In genomic region chr8:10995756-10996155, GRCm38 (mm10) we compare ENCODE assay signal across 10 mouse cellular contexts. TPM values are rescaled to one million over a fixed set of nuclear protein-coding genes. Genes with fewer than 3 reads are reported as not detected.
DNase-seq lines count a peak whose midpoint lies in the region; ATAC-seq lines count a peak whose summit lies in the region.
"Had no signal": no experiment of that assay in that cellular context is flagged by ENCODE, and none has a peak within 500 bp of the region (broad histone marks: within the 10 kb centered on the region; RNA-seq: fewer than 3 reads in every experiment).

No protein-coding gene starts in this region.

- H3K9ac ChIP-seq in lung, embryonic 15.5 days: no peak overlapping the region
- no peak overlapping the region for H3K9ac ChIP-seq in embryonic facial prominence, embryonic 15.5 days
- no peak overlapping the region for H3K9ac ChIP-seq in intestine, embryonic 16.5 days (ENCODE audit: low read depth, low read length)
- H3K9ac ChIP-seq: hindbrain, embryonic 12.5 days had no signal

- H3K4me1 ChIP-seq in heart, embryonic 10.5 days: peaks cover 76% of the 10 kb centered on the region
- H3K4me1 ChIP-seq in lung, embryonic 15.5 days: peaks cover 57% of the 10 kb centered on the region
- H3K4me1 ChIP-seq in embryonic facial prominence, embryonic 15.5 days: peaks cover 58% of the 10 kb centered on the region
- peaks cover 51% of the 10 kb centered on the region for H3K4me1 ChIP-seq in intestine, embryonic 16.5 days (ENCODE audit: control insufficient read depth, insufficient read depth, low read length)

- peak overlapping the region; percentile 72 for H3K27ac ChIP-seq in heart, embryonic 10.5 days
- H3K27ac ChIP-seq in lung, embryonic 15.5 days: peak overlapping the region; percentile 2
- H3K27ac ChIP-seq in embryonic facial prominence, embryonic 15.5 days (replicated peaks): 0 out of 2 replicates have a peak overlapping the region, but pooled peaks have one; percentile 7
- peak overlapping the region; percentile 4; the same call in 1 of the 2 replicates for H3K27ac ChIP-seq in intestine, embryonic 16.5 days (ENCODE audit: low read length)
- H3K27ac ChIP-seq: hindbrain, embryonic 12.5 days had no signal

- 29% methylated on average over 2 of the region's 2 CpGs for WGBS in heart, embryonic 10.5 days
- WGBS in lung, embryonic 15.5 days: 29% methylated on average over 2 of the region's 2 CpGs
- 61% methylated on average over 2 of the region's 2 CpGs for WGBS in embryonic facial prominence, embryonic 15.5 days
- WGBS in intestine, embryonic 16.5 days: 65% methylated on average over 2 of the region's 2 CpGs

- no peak for DNase-seq in heart, embryonic 10.5 days (ENCODE audit: low spot score)
- no peak for DNase-seq in heart, postnatal 25 days (ENCODE audit: low spot score)
- DNase-seq in lung, postnatal 4 days: no peak
- no peak for DNase-seq in layer of hippocampus, postnatal 10 days (ENCODE audit: low spot score in 2 of 2)
- DNase-seq in embryo, embryonic 11 days: no peak
- DNase-seq: right cerebral cortex, postnatal 4 days had no signal

- no peak overlapping the region for H3K4me3 ChIP-seq in heart, embryonic 10.5 days
- H3K4me3 ChIP-seq in lung, embryonic 15.5 days: no peak overlapping the region
- H3K4me3 ChIP-seq in embryonic facial prominence, embryonic 15.5 days (replicated peaks): no peak overlapping the region
- no peak overlapping the region for H3K4me3 ChIP-seq in intestine, embryonic 16.5 days (ENCODE audit: low read length)
- H3K4me3 ChIP-seq: hindbrain, embryonic 12.5 days had no signal

- H3K36me3 ChIP-seq in heart, embryonic 10.5 days: peaks cover 41% of the 10 kb centered on the region
- H3K36me3 ChIP-seq in lung, embryonic 15.5 days: peaks cover 6% of the 10 kb centered on the region
- no peaks in the 10 kb centered on the region for H3K36me3 ChIP-seq in embryonic facial prominence, embryonic 15.5 days
- 0 out of 2 replicates have a peak, but pooled peaks cover 5% of the 10 kb centered on the region for H3K36me3 ChIP-seq in intestine, embryonic 16.5 days (ENCODE audit: control insufficient read depth, insufficient read depth, low read length)

- intact Hi-C loops in heart, postnatal 25 days (cut with DNase I): no loop called here

- ATAC-seq in lung, embryonic 15.5 days (ENCODE audit: borderline replicate concordance, extremely low read depth, low FRiP score, low TSS enrichment): 0 out of 2 replicates have a peak, but pooled peaks have one; percentile 32
- no peak for ATAC-seq in embryonic facial prominence, embryonic 15.5 days (ENCODE audit: insufficient number of reproducible peaks, low FRiP score, low TSS enrichment, low read depth)
- ATAC-seq in intestine, embryonic 16.5 days: 0 out of 2 replicates have a peak, but pooled peaks have one; percentile 38

- no peaks in the 10 kb centered on the region for H3K27me3 ChIP-seq in heart, embryonic 10.5 days (ENCODE audit: insufficient read depth, poor library complexity, severe bottlenecking)
- no peaks in the 10 kb centered on the region for H3K27me3 ChIP-seq in lung, embryonic 15.5 days
- H3K27me3 ChIP-seq in embryonic facial prominence, embryonic 15.5 days: no peaks in the 10 kb centered on the region
- no peaks in the 10 kb centered on the region for H3K27me3 ChIP-seq in intestine, embryonic 16.5 days (replicated peaks; ENCODE audit: control insufficient read depth, insufficient read depth, low read length)
- H3K27me3 ChIP-seq: hindbrain, embryonic 12.5 days had no signal

- no peak overlapping the region for H3K4me2 ChIP-seq in lung, embryonic 15.5 days
- no peak overlapping the region for H3K4me2 ChIP-seq in embryonic facial prominence, embryonic 15.5 days (replicated peaks)
- H3K4me2 ChIP-seq in intestine, embryonic 16.5 days (ENCODE audit: low read depth, low read length): no peak overlapping the region
- H3K4me2 ChIP-seq: hindbrain, embryonic 12.5 days had no signal

- no peaks in the 10 kb centered on the region for H3K9me3 ChIP-seq in heart, embryonic 10.5 days
- no peaks in the 10 kb centered on the region for H3K9me3 ChIP-seq in lung, embryonic 15.5 days
- no peaks in the 10 kb centered on the region for H3K9me3 ChIP-seq in embryonic facial prominence, embryonic 15.5 days (replicated peaks)
- H3K9me3 ChIP-seq in intestine, embryonic 16.5 days (ENCODE audit: control insufficient read depth, low read length): no peaks in the 10 kb centered on the region
- H3K9me3 ChIP-seq: hindbrain, embryonic 12.5 days had no signal

RNA-seq across cellular contexts. Expression of gene Irs2, which starts 12.5 kb away (rescaled TPM):
- polyA plus RNA-seq in heart, embryonic 10.5 days (2016; fragmentation: Nextera tagmentation; extraction: Ambion mirVana): 4.5 and 6.2 TPM in 2 replicates
- total RNA-seq in heart, postnatal 25 days (2021): 10 to 100 TPM; 10.6 to 11.3 TPM
- polyA plus RNA-seq in lung, embryonic 15.5 days (2015; fragmentation: Nextera tagmentation; extraction: Ambion mirVana): 4.1 TPM in 2 replicates
- polyA plus RNA-seq in embryonic facial prominence, embryonic 15.5 days (2015; fragmentation: Nextera tagmentation; extraction: Ambion mirVana): 7.4 and 7.9 TPM in 2 replicates
- 4.4 and 4.7 TPM in 2 replicates for polyA plus RNA-seq in intestine, embryonic 16.5 days (2015; fragmentation: Nextera tagmentation; extraction: Ambion mirVana)
- total RNA-seq in layer of hippocampus, postnatal 10 days (2021): 10 to 100 TPM; 44.9 to 54.0 TPM

Comparison
In these comparisons a context has a peak if more than half of its experiments do, and no peak if none do; other contexts are left out.
1. H3K27ac ChIP-seq: peak in every context shown above with its lines; median percentile 72 in heart, embryonic 10.5 days; 7 in embryonic facial prominence, embryonic 15.5 days; 4 in intestine, embryonic 16.5 days; 2 in lung, embryonic 15.5 days.